Mouse (Mus musculus) right cerebral cortex, postnatal 14 days (tissue): ENCODE data around the gene Dlg2.

ENCODE experiments used
- DNase-seq: peaks from one replicate; pipeline ENCODE4 v3.0.0; 2022

The Dlg2 gene

GRCm38 (mm10) chr7:92428629-92429028 is 1952.2 kb downstream of the Dlg2 start:
- no peak for DNase-seq

GRCm38 (mm10) chr7:92430254-92430653 is 1953.8 kb downstream of the Dlg2 start:
- no peak for DNase-seq

GRCm38 (mm10) chr7:92437168-92437567 is 1960.7 kb downstream of the Dlg2 start:
- no peak for DNase-seq

- no peak for DNase-seq
These were observed 1963.3 kb downstream of the Dlg2 start for GRCm38 (mm10) chr7:92439503-92440487.

GRCm38 (mm10) chr7:92441611-92442010 is 1965.1 kb downstream of the Dlg2 start:
- DNase-seq: no peak

- no peak for DNase-seq
These were observed 1965.6 kb downstream of the Dlg2 start for GRCm38 (mm10) chr7:92442082-92442481.

GRCm38 (mm10) chr7:92447938-92448337 is 1971.5 kb downstream of the Dlg2 start:
- no peak for DNase-seq

GRCm38 (mm10) chr7:92448782-92449575 is 1972.5 kb downstream of the Dlg2 start:
- no peak for DNase-seq

GRCm38 (mm10) chr7:92454176-92454575 is 1977.7 kb downstream of the Dlg2 start:
- DNase-seq: no peak

GRCm38 (mm10) chr7:92455927-92456326 is 1979.5 kb downstream of the Dlg2 start:
- DNase-seq: no peak

GRCm38 (mm10) chr7:92457791-92458190 is 1981.3 kb downstream of the Dlg2 start:
- no peak for DNase-seq

GRCm38 (mm10) chr7:92458308-92458707 is 1981.8 kb downstream of the Dlg2 start:
- no peak for DNase-seq

- no peak for DNase-seq
These were observed 1984.1 kb downstream of the Dlg2 start for GRCm38 (mm10) chr7:92460578-92460977.

GRCm38 (mm10) chr7:92461256-92461655 is 1984.8 kb downstream of the Dlg2 start:
- DNase-seq: no peak

- no peak for DNase-seq
These were observed 1986.8 kb downstream of the Dlg2 start for GRCm38 (mm10) chr7:92463080-92463877.

GRCm38 (mm10) chr7:92464290-92464689 is 1987.8 kb downstream of the Dlg2 start:
- DNase-seq: no peak

- no peak for DNase-seq
These were observed 2002.7 kb downstream of the Dlg2 start for GRCm38 (mm10) chr7:92479143-92479542.

GRCm38 (mm10) chr7:92479748-92480147 is 2003.3 kb downstream of the Dlg2 start:
- DNase-seq: no peak

GRCm38 (mm10) chr7:92483346-92483745 is 2006.9 kb downstream of the Dlg2 start:
- DNase-seq: no peak

- no peak for DNase-seq
These were observed 2009.6 kb downstream of the Dlg2 start for GRCm38 (mm10) chr7:92485881-92486710.

- no peak for DNase-seq
These were observed 2010.4 kb downstream of the Dlg2 start for GRCm38 (mm10) chr7:92486878-92487277.

- no peak for DNase-seq
These were observed 2015.8 kb downstream of the Dlg2 start for GRCm38 (mm10) chr7:92492262-92492661.
